Mouse (Mus musculus) intestine, embryonic 15.5 days (tissue): ENCODE measurements around the gene Med25. TPM values are rescaled to one million over a fixed set of nuclear protein-coding genes. Genes with fewer than 3 reads are reported as not detected.

ENCODE experiments used
- ATAC-seq: fragments of 200-750 bp; cut with Nextera tagmentation; 2 replicates; pipeline ENCODE4 v1.8.0; 2017; ENCODE audit warnings: moderate TSS enrichment, moderate library complexity
- H3K27ac ChIP-seq: fragments of 300-500 bp; sonication (generic); 2 replicates; pipeline ENCODE4 v1.5.1; 2015; ENCODE audit warnings: mild to moderate bottlenecking, inconsistent platforms
- H3K27me3 ChIP-seq: fragments of 300-500 bp; sonication (generic); replicated peaks from 2 replicates; pipeline ENCODE4 v1.6.1; 2015; ENCODE audit warnings: inconsistent platforms
- H3K36me3 ChIP-seq: fragments of 300-500 bp; sonication (generic); 2 replicates; pipeline ENCODE4 v1.6.1; 2015; ENCODE audit warnings: inconsistent platforms
- H3K4me1 ChIP-seq: fragments of 300-500 bp; sonication (generic); replicated peaks from 2 replicates; pipeline ENCODE4 v1.6.1; 2015; ENCODE audit warnings: inconsistent platforms
- H3K4me2 ChIP-seq: fragments of 300-500 bp; sonication (generic); replicated peaks from 2 replicates; pipeline ENCODE4 v1.6.1; 2015; ENCODE audit warnings: mild to moderate bottlenecking, inconsistent platforms
- H3K4me3 ChIP-seq: fragments of 300-500 bp; sonication (generic); replicated peaks from 2 replicates; pipeline ENCODE4 v1.5.1; 2015; ENCODE audit warnings: inconsistent platforms
- H3K9ac ChIP-seq: fragments of 300-500 bp; sonication (generic); 2 replicates; pipeline ENCODE4 v1.6.1; 2015; ENCODE audit warnings: inconsistent platforms
- H3K9me3 ChIP-seq: fragments of 300-500 bp; sonication (generic); 2 replicates; pipeline ENCODE4 v1.6.1; 2016; ENCODE audit warnings: inconsistent platforms
- WGBS: fragments of 180-500 bp; shearing (Covaris S2); methylation state at CpG from one replicate; pipeline ENCODE4 v1.1.7; 2015; 5-methylcytosine and 5-hydroxymethylcytosine counted together
- polyA plus RNA-seq: library from polyadenylated mRNA; unstranded; fragments of >200 nt; fragmentation: Nextera tagmentation; extraction: Ambion mirVana; gene quantifications from 2 replicates; pipeline ENCODE4 v1.2.1, GENCODE M21; 2015

The Med25 gene
- polyA plus RNA-seq, 1 experiment from 2014 or later = 88.2 TPM

DNA sequence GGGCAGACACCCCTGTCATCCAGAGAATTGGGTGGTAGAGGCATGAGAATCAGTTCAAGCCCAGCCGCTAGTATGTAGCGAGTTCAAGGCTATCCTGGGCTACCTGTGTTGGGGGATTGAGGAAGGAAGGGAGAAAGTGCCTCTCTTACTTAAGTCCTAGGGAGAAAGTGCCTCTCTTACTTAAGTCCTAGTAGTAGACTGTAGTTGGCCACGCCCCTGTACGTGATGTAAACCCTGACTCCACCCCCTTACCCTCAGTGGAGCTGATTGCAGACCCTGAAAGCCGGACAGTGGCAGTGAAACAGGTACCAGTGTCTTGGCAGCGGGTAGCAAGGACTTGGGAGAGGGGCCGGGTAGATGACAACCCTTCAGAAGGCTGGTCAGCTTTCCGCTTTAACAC lies 34.6 kb downstream of the Med25 start:
- H3K4me1 ChIP-seq = peaks cover 57% of the 10 kb centered on the region
- H3K27ac ChIP-seq = peak overlapping the region; percentile 22; the same call in 1 of the 2 replicates
- no peaks in the 10 kb centered on the region for H3K27me3 ChIP-seq
- H3K4me3 ChIP-seq = peak overlapping the region; percentile 61
- H3K36me3 ChIP-seq = peaks cover 19% of the 10 kb centered on the region
- peak overlapping the region; percentile 71; the same call in 1 of the 2 replicates for H3K9ac ChIP-seq
- WGBS = 27% methylated on average over 8 of the region's 8 CpGs
- no peak for ATAC-seq
- H3K9me3 ChIP-seq = no peaks in the 10 kb centered on the region
- H3K4me2 ChIP-seq = peak overlapping the region; percentile 82

DNA sequence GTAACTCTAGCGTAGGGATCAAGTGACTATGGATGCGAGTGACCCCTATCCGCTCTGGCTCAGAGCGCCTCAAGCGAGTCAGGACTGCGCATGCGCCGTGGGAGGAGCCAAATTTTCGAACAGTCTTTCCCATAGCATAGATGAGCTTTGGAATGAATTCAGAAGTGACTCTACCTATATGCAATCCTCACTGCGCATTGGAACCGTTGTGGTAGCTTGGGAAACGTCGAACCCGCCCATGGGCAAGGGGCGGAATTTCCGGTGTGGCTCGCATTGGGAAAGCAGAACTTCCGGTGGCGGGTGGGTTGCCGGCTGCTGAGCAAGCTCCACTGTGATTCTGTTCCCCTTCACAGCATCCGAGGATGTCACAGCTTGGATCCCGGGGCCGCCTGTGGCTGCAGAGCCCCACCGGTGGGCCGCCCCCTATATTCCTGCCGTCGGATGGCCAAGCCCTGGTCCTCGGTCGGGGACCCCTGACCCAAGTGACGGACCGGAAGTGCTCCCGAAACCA lies 35.4 kb downstream of the Med25 start, which contains the start of gene Pnkp:
Gene Pnkp (plus strand): TSS at position 98 of the 511 bp plus-strand sequence.
- peak; percentile 57 for ATAC-seq
- peak within 1 kb of the TSS; percentile 61 for H3K4me3 ChIP-seq
- under 1% methylated on average over 32 of the region's 32 CpGs for WGBS

DNA sequence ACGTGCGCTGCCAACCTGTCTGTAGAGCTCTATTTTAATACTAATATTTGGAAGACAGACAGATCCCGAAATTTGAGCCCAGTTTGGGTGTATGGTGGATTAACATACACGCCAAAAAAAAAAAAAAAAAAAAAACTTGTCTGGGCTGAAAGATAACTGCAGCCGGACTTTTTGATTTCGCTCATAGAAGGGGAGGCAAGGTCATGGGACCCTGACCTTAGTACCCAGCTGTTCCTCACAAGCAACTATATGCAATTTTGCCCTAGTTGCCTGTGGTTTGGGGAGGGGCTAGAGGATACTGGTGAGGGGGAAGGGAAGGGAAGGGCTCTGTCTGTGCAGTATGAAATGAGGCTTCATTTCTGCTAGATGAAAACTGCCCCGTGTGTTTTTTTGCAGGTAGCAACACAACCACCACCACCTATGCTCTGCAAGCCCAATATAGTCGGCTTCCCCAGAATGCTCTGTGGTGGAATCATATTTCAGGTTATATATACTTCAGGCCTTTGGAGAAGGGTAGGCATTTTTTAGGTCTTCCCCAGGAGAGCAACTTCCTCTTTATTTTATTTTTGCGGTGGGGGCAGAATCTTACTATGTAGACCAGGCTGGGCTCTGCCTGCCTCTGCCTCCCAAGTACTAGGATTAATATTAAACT lies 36.1 kb downstream of the Med25 start:
- WGBS = 62% methylated on average over 9 of the region's 9 CpGs
- no peak for ATAC-seq

More for the DNA sequence above, 35.4 kb downstream of the Med25 start, which contains the start of gene Pnkp:
- Histone ChIP-seq H3K4me2 (peak within 1 kb of the TSS; percentile 82), H3K4me1 (peaks cover 63% of the 10 kb centered on the region), H3K36me3 (peaks cover 17% of the 10 kb centered on the region), H3K9ac (peak within 1 kb of the TSS; percentile 71), H3K27ac (peak within 1 kb of the TSS; percentile 91), H3K9me3 (no peaks in the 10 kb centered on the region), H3K27me3 (no peaks in the 10 kb centered on the region)

DNA sequence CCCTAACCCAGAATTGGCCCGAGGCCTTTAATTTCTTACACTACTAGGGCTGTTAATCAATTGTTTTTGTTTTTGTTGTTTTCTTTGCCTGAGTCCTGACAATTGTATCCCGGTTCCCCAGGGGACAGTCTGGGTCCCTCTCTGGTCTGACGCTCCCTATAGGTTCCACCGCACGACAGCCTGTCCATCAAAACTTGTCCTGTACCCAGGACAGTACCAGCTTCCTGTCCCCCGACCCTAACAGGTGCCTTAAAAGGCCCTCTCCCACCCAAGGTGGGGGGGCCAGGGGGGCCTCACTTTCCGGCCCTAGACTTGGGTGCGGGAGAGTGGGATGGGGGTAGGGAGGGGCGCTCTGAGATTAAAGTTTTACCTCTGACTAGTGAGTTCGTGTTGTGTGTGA lies 37.5 kb downstream of the Med25 start:
- H3K4me1 ChIP-seq = peaks cover 62% of the 10 kb centered on the region
- ATAC-seq = peak; percentile 9

More for the DNA sequence above, 36.1 kb downstream of the Med25 start:
- Histone ChIP-seq H3K4me2 (peak overlapping the region; percentile 82), H3K4me1 (peaks cover 64% of the 10 kb centered on the region), H3K9ac (peak overlapping the region; percentile 71; the same call in 1 of the 2 replicates), H3K9me3 (no peaks in the 10 kb centered on the region), H3K36me3 (peaks cover 15% of the 10 kb centered on the region), H3K27ac (peak overlapping the region; percentile 91), H3K4me3 (peak overlapping the region; percentile 61), H3K27me3 (no peaks in the 10 kb centered on the region)

DNA sequence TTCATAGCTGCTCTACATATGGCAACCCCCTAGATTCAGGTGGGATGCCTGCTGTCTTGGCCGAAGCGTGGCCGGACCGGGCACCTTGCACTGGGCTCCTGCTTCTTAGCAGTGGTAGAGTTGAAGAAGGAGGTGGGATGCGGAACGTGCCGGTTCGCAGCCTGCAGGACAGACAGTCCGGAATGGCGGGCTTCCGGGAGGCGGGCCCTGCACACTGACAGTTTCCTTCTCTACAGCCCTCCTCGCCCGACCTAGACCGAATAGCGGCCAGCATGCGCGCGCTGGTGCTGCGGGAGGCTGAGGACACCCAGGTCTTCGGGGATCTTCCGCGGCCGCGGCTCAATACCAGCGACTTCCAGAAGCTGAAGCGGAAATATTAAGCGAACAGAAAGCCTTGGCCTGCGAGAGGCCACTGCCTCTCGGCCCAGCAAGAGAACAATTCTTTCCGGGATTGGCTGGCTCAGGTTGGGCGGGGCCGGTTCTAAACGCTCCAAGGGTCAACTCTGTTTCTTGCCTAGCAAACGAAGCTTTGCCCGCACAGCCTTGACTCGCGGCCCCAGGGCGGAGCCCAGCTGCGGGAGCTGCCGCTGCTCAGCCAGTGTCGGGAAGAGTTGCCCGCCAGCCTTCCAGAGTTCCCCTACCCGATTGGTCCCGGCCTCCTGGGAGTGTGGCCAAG lies 38.0 kb downstream of the Med25 start:
- ATAC-seq = peak; percentile 80
- peak overlapping the region; percentile 49 for H3K4me3 ChIP-seq
- no peaks in the 10 kb centered on the region for H3K9me3 ChIP-seq
- peak overlapping the region; percentile 88 for H3K4me2 ChIP-seq
- no peaks in the 10 kb centered on the region for H3K27me3 ChIP-seq
- H3K27ac ChIP-seq = peak overlapping the region; percentile 98
- peak overlapping the region; percentile 71 for H3K9ac ChIP-seq
- peaks cover 62% of the 10 kb centered on the region for H3K4me1 ChIP-seq
- peaks cover 13% of the 10 kb centered on the region for H3K36me3 ChIP-seq
- 1% methylated on average over 45 of the region's 45 CpGs for WGBS

More for the DNA sequence above, 37.5 kb downstream of the Med25 start:
- H3K36me3 ChIP-seq = peaks cover 13% of the 10 kb centered on the region
- H3K27me3 ChIP-seq = no peaks in the 10 kb centered on the region
- peak overlapping the region; percentile 49 for H3K4me3 ChIP-seq
- 37% methylated on average over 10 of the region's 10 CpGs for WGBS
- peak overlapping the region; percentile 88 for H3K4me2 ChIP-seq
- H3K9ac ChIP-seq = peak overlapping the region; percentile 71
- no peaks in the 10 kb centered on the region for H3K9me3 ChIP-seq
- peak overlapping the region; percentile 98 for H3K27ac ChIP-seq

DNA sequence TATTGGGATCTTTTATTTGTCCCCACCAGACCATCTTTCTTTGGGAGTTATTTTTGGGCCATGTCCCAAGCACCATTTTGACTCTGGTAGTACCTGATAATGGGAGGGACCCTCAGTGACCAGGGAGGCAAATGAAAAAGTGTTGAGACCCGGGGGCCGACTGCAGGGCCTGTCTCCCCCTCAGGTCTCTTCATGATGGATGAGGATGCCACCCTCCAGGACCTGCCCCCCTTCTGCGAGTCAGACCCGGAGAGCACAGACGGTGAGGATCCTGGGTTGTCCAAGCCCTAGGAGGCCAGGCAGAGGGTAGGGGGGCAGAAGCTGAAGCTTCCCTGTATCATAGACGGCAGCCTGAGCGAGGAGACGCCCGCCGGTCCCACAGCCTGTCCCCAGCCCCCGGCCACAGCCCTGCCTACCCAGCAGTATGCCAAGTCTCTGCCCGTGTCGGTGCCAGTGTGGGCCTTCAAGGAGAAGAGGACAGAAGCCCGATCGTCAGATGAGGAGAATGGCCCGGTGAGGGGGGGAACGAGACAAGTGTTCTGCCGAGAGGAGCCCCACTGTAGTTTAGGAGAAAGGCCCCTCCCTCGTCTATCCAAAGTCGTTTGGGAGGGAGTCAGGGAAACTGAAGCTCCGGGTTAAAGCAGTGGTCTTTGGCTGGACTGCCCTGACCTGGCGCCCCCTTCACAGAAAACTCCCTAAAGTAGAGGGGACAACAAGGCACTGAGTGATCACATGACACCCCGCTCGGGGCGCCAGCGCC lies 38.7 kb downstream of the Med25 start:
- H3K9ac ChIP-seq = peak overlapping the region; percentile 71
- H3K4me2 ChIP-seq = peak overlapping the region; percentile 88
- H3K4me1 ChIP-seq = peaks cover 62% of the 10 kb centered on the region
- WGBS = 30% methylated on average over 26 of the region's 26 CpGs
- H3K9me3 ChIP-seq = no peaks in the 10 kb centered on the region
- peaks cover 13% of the 10 kb centered on the region for H3K36me3 ChIP-seq
- peak overlapping the region; percentile 49 for H3K4me3 ChIP-seq
- no peaks in the 10 kb centered on the region for H3K27me3 ChIP-seq
- peak overlapping the region; percentile 98 for H3K27ac ChIP-seq
- no peak for ATAC-seq

DNA sequence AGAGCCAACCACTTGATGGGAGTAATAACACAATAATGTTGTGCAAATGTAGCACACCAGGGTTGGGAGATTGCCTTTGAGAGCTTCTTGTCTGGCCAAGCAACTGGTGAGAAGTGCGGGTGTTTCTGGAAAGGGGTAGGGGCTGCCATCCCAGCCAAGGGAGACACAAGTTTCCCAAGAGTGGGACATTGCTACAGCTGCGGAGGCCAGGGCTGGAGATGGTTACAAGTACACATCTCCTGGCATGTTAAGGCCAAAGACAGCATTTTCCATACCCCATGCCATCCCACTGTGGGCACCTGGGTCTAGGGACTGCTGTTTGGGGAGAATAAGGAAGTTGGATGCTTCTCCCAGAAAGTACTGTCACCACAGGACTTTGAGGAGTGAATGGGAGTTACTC lies 39.4 kb downstream of the Med25 start:
- Histone ChIP-seq H3K4me1 (peaks cover 57% of the 10 kb centered on the region), H3K27me3 (no peaks in the 10 kb centered on the region), H3K27ac (no peak overlapping the region), H3K9me3 (no peaks in the 10 kb centered on the region), H3K4me3 (no peak overlapping the region), H3K36me3 (peaks cover 13% of the 10 kb centered on the region), H3K4me2 (peak overlapping the region; percentile 88), H3K9ac (peak overlapping the region; percentile 71; the same call in 1 of the 2 replicates)
- ATAC-seq = no peak
- WGBS = 91% methylated on average over 2 of the region's 2 CpGs

DNA sequence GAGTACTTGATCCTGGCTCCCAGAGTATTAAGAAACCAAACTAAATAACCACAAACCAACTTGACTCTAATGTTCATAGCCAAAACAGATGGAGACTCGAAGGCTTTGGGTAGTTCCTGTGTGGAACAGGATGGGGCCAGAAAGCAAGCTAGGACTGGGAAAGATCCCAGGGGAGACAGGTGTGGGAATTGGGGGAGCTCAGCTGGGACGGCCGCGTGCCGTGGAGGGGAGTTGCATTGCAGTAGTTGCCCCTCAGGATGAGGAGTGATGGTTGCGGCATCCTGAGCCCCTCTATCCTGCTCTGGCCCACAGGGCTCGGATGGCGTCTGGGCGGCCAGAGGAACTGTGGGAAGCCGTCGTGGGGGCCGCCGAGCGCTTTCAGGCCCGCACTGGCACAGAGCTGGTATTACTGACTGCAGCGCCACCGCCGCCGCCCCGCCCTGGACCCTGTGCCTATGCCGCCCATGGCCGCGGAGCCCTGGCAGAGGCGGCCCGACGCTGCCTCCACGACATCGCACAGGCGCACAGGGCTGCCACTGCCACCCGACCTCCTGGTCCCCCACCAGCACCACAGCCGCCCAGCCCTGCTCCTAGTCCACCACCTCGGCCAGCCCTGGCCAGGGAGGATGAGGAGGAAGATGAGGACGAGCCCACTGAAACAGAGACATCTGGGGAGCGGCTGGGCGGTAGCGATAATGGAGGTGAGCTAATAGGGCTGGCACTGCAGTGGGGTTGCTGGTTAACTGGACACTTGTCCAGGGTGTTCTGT lies 40.1 kb downstream of the Med25 start:
- H3K4me2 ChIP-seq = 0 out of 2 replicates have a peak overlapping the region, but pooled peaks have one; percentile 88
- H3K9ac ChIP-seq = no peak overlapping the region
- H3K36me3 ChIP-seq = peaks cover 13% of the 10 kb centered on the region
- no peak for ATAC-seq
- H3K9me3 ChIP-seq = no peaks in the 10 kb centered on the region
- WGBS = 89% methylated on average over 36 of the region's 36 CpGs
- peaks cover 57% of the 10 kb centered on the region for H3K4me1 ChIP-seq
- H3K4me3 ChIP-seq = no peak overlapping the region
- no peak overlapping the region for H3K27ac ChIP-seq
- H3K27me3 ChIP-seq = no peaks in the 10 kb centered on the region

DNA sequence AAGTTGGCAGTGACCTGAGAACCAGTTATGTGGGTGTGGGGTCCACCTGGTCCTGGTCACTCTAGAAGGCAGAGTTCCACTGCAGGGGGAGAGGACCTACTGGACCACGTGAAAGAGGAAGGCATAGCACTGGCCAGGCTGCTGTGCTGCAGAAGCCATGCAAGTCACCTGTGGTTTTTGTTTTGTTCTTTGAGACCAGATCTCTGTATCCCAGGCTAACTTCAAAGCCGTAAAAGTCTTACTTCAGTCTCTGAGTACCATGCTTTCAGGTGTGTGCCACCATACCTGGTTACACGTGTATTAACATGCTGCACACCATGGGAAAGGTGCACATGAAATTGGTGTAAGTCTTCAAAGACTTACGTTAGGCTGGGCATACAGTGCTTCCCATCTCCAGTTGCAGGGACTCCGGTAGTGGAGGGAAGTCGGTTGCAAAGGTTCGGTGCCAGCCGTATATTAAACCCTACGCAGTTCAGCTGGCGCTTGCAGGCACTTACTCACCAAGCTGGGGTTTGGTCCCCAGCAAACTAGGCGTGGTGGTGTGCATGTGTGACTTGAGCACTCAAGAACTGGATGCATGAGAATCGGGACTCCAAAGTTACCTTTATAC lies 40.8 kb downstream of the Med25 start:
- H3K9ac ChIP-seq = 0 out of 2 replicates have a peak overlapping the region, but pooled peaks have one; percentile 76
- 0 out of 2 replicates have a peak overlapping the region, but pooled peaks have one; percentile 85 for H3K4me2 ChIP-seq
- H3K9me3 ChIP-seq = no peaks in the 10 kb centered on the region
- H3K27me3 ChIP-seq = no peaks in the 10 kb centered on the region
- peaks cover 56% of the 10 kb centered on the region for H3K4me1 ChIP-seq
- 90% methylated on average over 12 of the region's 12 CpGs for WGBS
- H3K27ac ChIP-seq = no peak overlapping the region
- H3K36me3 ChIP-seq = peaks cover 13% of the 10 kb centered on the region
- H3K4me3 ChIP-seq = no peak overlapping the region; the same call in 1 of the 2 replicates
- no peak for ATAC-seq

DNA sequence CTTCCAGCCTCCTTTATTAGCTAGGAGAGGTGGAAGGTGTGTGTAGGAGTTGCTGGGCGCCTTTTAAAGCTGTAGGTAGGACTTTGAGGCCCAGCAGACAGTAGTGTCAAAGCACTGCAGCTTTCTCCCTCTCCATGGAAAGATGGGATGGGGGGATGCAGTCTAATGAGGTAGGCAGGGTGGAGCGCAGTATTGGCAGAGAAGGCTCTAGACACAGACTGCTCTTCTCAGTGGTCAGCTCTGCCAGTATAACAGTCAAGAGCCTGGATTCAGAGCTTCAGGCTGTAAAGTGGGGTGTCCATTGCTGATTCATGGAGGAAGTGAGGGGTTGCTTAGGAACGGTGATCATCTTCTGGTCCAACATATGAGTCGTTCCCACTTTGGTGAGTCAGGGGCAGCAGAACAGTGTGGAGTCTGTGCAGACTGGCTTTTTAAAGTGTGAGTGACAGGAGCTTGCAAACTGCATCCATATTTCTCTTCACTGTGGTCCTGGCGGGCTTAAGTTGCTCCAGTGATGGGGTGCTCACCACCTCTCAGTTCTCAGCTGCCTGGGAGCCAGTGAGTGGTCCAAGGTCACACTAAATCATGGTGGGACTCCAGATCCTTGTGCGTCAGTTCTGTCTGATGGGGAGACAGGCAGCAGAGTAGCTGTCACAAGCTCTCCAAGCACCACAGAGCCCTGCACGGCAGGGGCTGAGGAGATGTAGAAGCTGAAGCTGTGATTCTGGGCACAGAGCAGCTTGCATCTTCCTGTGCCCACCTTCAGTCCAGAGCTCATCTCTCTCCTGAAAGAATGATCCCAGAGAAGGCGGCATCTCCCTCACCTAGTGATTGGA lies 41.5 kb downstream of the Med25 start:
- peaks cover 51% of the 10 kb centered on the region for H3K4me1 ChIP-seq
- no peak for ATAC-seq
- H3K4me3 ChIP-seq = peak overlapping the region; percentile 71
- H3K27me3 ChIP-seq = no peaks in the 10 kb centered on the region
- H3K9me3 ChIP-seq = no peaks in the 10 kb centered on the region
- peak overlapping the region; percentile 85 for H3K4me2 ChIP-seq
- H3K27ac ChIP-seq = peak overlapping the region; percentile 98
- H3K9ac ChIP-seq = peak overlapping the region; percentile 76
- H3K36me3 ChIP-seq = peaks cover 18% of the 10 kb centered on the region
- 71% methylated on average over 8 of the region's 8 CpGs for WGBS
